Mouse (Mus musculus) heart, embryonic 10.5 days (tissue): ENCODE measurements around the gene Tmem136. TPM values are rescaled to one million over a fixed set of nuclear protein-coding genes. Genes with fewer than 3 reads are reported as not detected.

Experiments used
- DNase-seq: peaks from one replicate; pipeline ENCODE4 v3.0.0-alpha.2; 2017; ENCODE audit warnings: low spot score
- H3K27ac ChIP-seq: fragments of 300-500 bp; sonication (generic); 2 replicates; pipeline ENCODE4 v1.5.1; 2016; ENCODE audit warnings: mild to moderate bottlenecking
- H3K27me3 ChIP-seq: fragments of 300-500 bp; sonication (generic); 2 replicates; pipeline ENCODE4 v1.6.1; 2016; ENCODE audit warnings: mild to moderate bottlenecking; ENCODE audit not compliant: poor library complexity, insufficient read depth, severe bottlenecking
- H3K36me3 ChIP-seq: fragments of 300-500 bp; sonication (generic); 2 replicates; pipeline ENCODE4 v1.6.1; 2016; ENCODE audit warnings: mild to moderate bottlenecking, moderate library complexity
- H3K4me1 ChIP-seq: fragments of 300-500 bp; sonication (generic); 2 replicates; pipeline ENCODE4 v1.6.1; 2016; ENCODE audit warnings: mild to moderate bottlenecking
- H3K4me3 ChIP-seq: fragments of 300-500 bp; sonication (generic); 2 replicates; pipeline ENCODE4 v1.5.1; 2016; ENCODE audit warnings: mild to moderate bottlenecking, moderate library complexity
- H3K9me3 ChIP-seq: fragments of 300-500 bp; sonication (generic); 2 replicates; pipeline ENCODE4 v1.6.1; 2016; ENCODE audit warnings: mild to moderate bottlenecking, moderate library complexity
- WGBS: fragments of 180-500 bp; shearing (Covaris S2); methylation state at CpG from one replicate; pipeline ENCODE4 v1.1.7; 2016; 5-methylcytosine and 5-hydroxymethylcytosine counted together
- polyA plus RNA-seq: library from polyadenylated mRNA; unstranded; fragments of >200 nt; fragmentation: Nextera tagmentation; extraction: Ambion mirVana; gene quantifications from 2 replicates; pipeline ENCODE4 v1.2.1, GENCODE M21; 2016

Gene Tmem136
- polyA plus RNA-seq, 1 experiment from 2014 or later = 11.2 TPM

DNA sequence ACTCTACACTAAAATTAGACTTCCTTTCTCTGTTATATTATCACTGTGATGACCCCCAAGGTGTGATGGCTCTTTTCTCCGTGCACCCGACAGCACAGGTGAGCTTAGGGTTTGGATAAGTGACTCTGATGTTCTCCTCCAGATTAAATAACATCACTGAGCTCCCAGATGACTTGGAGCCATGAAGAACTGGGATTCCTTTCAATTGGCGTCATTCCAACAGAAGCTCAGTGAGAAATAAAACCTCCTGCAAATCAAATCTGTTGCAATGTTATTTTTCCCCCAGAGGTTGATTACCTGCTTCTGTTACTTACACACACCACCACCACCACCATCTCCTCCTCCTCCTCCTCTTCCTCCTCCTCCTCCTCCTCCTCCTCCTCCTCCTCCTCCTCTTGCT, 22.6 kb downstream of the Tmem136 start:
- Histone ChIP-seq H3K4me1 (peaks cover 27% of the 10 kb centered on the region), H3K36me3 (0 out of 2 replicates have a peak, but pooled peaks cover 2% of the 10 kb centered on the region)

GRCm38 (mm10) chr9:43085686-43086285, 30.6 kb downstream of the Tmem136 start:
- Histone ChIP-seq H3K4me1 (peaks cover 39% of the 10 kb centered on the region), H3K36me3 (no peaks in the 10 kb centered on the region), H3K9me3 (no peaks in the 10 kb centered on the region), H3K4me3 (no peak overlapping the region), H3K27ac (0 out of 2 replicates have a peak overlapping the region, but pooled peaks have one; percentile 16), H3K27me3 (no peaks in the 10 kb centered on the region)
- WGBS = 83% methylated on average over 1 of the region's 1 CpGs
- no peak for DNase-seq

More for the DNA sequence above, 22.6 kb downstream of the Tmem136 start:
- no peak overlapping the region for H3K27ac ChIP-seq
- H3K9me3 ChIP-seq = no peaks in the 10 kb centered on the region
- 75% methylated on average over 3 of the region's 3 CpGs for WGBS
- H3K27me3 ChIP-seq = no peaks in the 10 kb centered on the region
- DNase-seq = no peak
- H3K4me3 ChIP-seq = no peak overlapping the region

DNA sequence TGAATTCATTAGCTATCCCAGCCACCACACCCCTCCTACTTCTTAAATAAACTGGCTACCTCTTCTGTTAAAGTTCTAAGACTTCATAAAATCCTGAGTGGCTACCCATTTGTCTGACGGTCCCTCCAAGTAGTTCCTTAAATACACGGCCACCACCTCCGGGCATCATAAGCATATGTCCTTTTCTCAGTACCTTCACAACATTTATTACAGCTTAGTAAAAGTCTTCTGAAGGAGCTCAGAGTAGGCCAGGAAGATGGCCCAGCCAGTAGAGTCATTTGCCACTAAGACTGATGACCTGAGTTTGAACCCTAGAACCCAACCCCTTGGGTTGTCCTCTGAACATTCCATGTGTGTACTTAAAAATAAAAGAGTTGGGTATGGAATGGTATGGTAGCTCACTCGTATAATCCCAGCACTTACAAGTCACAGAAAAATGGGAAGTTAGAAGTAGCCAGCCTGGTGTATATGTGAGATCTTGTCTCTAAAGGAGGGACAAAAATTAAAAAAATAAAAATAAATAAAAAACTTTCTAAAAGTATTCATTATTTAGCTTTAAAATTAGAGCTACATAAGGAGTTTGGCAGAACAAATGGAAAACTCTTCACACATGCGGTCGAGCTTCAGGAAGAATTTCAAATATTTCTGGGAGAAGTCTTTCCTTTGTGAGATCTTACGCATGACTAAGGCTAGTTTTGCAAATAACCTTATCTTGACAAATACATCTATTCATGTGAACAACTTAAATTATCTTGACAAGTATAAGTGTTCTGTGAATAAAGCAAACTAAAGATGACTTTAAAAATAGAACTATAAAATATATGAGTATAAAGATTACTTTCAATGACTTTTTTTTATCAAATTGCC, 31.6 kb downstream of the Tmem136 start:
- H3K27ac ChIP-seq = no peak overlapping the region
- no peak overlapping the region for H3K4me3 ChIP-seq
- peaks cover 44% of the 10 kb centered on the region for H3K4me1 ChIP-seq
- no peaks in the 10 kb centered on the region for H3K9me3 ChIP-seq
- no peak for DNase-seq
- no peaks in the 10 kb centered on the region for H3K27me3 ChIP-seq
- H3K36me3 ChIP-seq = no peaks in the 10 kb centered on the region
- WGBS = 71% methylated on average over 7 of the region's 7 CpGs

DNA sequence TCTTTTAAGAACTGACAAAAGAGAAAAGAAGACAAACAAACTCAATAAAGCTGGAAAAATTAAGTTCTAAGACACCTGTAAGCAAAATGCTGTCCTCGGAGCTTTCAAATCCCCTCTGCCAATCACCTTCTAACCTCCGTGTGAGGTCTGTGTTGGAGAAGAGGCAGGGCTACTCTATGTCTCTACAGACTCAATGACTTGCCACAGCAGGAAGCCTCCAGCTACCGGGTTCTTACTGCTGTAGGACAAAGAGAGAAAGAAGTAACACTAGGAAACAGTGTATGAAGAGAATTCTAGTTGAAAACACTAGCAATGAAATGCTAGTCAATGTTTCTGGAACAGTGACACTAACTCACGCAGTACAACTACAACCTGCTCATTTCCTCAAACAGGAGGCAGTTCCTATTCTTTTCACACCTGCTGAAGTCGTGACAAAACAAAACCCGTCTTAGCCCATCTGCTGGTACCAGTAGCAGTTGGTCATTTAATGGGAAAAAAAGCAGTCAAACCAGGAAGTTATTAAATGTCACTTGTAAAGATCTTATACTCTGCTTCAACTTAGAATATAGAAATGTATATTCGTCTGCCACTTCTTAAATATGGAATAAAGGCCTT, 32.8 kb downstream of the Tmem136 start:
- H3K27ac ChIP-seq = no peak overlapping the region
- no peaks in the 10 kb centered on the region for H3K9me3 ChIP-seq
- H3K27me3 ChIP-seq = no peaks in the 10 kb centered on the region
- H3K4me1 ChIP-seq = peaks cover 44% of the 10 kb centered on the region
- DNase-seq = no peak
- H3K36me3 ChIP-seq = no peaks in the 10 kb centered on the region
- no peak overlapping the region for H3K4me3 ChIP-seq
- WGBS = 63% methylated on average over 7 of the region's 7 CpGs

DNA sequence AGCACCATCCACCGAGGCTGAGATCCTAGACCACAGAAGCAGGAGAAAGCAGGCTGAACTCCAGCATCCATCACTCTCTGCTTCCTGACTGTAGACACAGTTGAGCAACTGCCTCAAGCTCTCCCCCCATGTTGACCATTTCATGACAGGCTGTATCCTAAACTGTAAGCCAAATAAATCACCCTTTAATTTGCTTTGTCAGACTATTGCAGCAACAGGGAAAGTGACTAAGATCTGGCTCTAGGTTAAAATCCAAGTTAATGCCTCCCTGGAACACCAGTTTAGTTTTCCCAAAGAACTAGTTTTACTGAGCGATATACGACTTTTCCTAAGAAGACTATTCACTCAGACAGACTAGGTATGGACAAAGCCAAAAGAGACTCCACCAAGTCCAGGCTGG, 37.7 kb downstream of the Tmem136 start:
- H3K9me3 ChIP-seq = no peaks in the 10 kb centered on the region
- no peak for DNase-seq
- H3K27ac ChIP-seq = no peak overlapping the region
- WGBS = 91% methylated on average over 3 of the region's 3 CpGs
- H3K36me3 ChIP-seq = no peaks in the 10 kb centered on the region
- H3K4me1 ChIP-seq = peaks cover 20% of the 10 kb centered on the region
- no peaks in the 10 kb centered on the region for H3K27me3 ChIP-seq
- H3K4me3 ChIP-seq = no peak overlapping the region

DNA sequence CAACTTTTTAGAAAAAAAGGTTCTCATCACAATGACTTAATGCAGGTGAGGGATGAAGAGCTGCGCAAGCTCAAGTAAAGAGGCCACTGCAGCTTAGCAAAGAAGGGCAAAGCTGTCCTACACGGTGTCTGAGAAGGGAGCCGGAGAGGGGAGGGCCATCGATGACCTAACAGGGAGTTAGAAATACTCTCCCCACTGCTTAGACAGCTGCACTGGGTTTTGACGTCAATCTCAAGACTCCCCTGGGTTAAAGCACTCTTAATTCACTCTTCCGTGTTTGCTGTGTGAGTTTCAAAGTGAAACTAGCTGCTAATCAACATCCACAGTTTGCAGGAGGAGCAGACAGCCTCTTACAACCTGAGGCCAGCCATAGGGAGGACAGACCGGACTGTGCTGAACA, 40.2 kb downstream of the Tmem136 start:
- no peaks in the 10 kb centered on the region for H3K9me3 ChIP-seq
- no peak overlapping the region for H3K4me3 ChIP-seq
- peaks cover 17% of the 10 kb centered on the region for H3K4me1 ChIP-seq
- no peak for DNase-seq
- H3K36me3 ChIP-seq = no peaks in the 10 kb centered on the region
- WGBS = 76% methylated on average over 7 of the region's 7 CpGs
- H3K27me3 ChIP-seq = no peaks in the 10 kb centered on the region
- no peak overlapping the region for H3K27ac ChIP-seq

GRCm38 (mm10) chr9:43074611-43075010, 41.8 kb downstream of the Tmem136 start:
- WGBS = 92% methylated on average over 1 of the region's 1 CpGs
- no peaks in the 10 kb centered on the region for H3K9me3 ChIP-seq

GRCm38 (mm10) chr9:43071741-43072140, 44.6 kb downstream of the Tmem136 start:
- H3K4me1 ChIP-seq = peaks cover 23% of the 10 kb centered on the region; the same call in 1 of the 2 replicates
- no peaks in the 10 kb centered on the region for H3K9me3 ChIP-seq
- H3K36me3 ChIP-seq = no peaks in the 10 kb centered on the region
- H3K4me3 ChIP-seq = no peak overlapping the region
- no peak for DNase-seq
- H3K27me3 ChIP-seq = no peaks in the 10 kb centered on the region
- H3K27ac ChIP-seq = no peak overlapping the region
- 57% methylated on average over 2 of the region's 2 CpGs for WGBS

More at GRCm38 (mm10) chr9:43074611-43075010, 41.8 kb downstream of the Tmem136 start:
- DNase-seq = no peak
- H3K27me3 ChIP-seq = no peaks in the 10 kb centered on the region
- no peak overlapping the region for H3K27ac ChIP-seq
- H3K4me1 ChIP-seq = peaks cover 11% of the 10 kb centered on the region; the same call in 1 of the 2 replicates
- no peaks in the 10 kb centered on the region for H3K36me3 ChIP-seq
- H3K4me3 ChIP-seq = no peak overlapping the region

- no peak overlapping the region for H3K4me3 ChIP-seq
- H3K36me3 ChIP-seq = no peaks in the 10 kb centered on the region
- H3K9me3 ChIP-seq = no peaks in the 10 kb centered on the region
- DNase-seq = no peak
- WGBS = 33% methylated on average over 4 of the region's 4 CpGs
- no peaks in the 10 kb centered on the region for H3K27me3 ChIP-seq
- peaks cover 23% of the 10 kb centered on the region; the same call in 1 of the 2 replicates for H3K4me1 ChIP-seq
- no peak overlapping the region for H3K27ac ChIP-seq
These were observed 45.2 kb downstream of the Tmem136 start for GRCm38 (mm10) chr9:43071176-43071575.

GRCm38 (mm10) chr9:43070566-43070965, 45.8 kb downstream of the Tmem136 start:
- H3K27me3 ChIP-seq = no peaks in the 10 kb centered on the region
- H3K9me3 ChIP-seq = no peaks in the 10 kb centered on the region
- H3K36me3 ChIP-seq = no peaks in the 10 kb centered on the region
- H3K4me3 ChIP-seq = no peak overlapping the region
- H3K27ac ChIP-seq = no peak overlapping the region
- H3K4me1 ChIP-seq = peaks cover 23% of the 10 kb centered on the region; the same call in 1 of the 2 replicates
- 75% methylated on average over 4 of the region's 4 CpGs for WGBS
- DNase-seq = no peak

DNA sequence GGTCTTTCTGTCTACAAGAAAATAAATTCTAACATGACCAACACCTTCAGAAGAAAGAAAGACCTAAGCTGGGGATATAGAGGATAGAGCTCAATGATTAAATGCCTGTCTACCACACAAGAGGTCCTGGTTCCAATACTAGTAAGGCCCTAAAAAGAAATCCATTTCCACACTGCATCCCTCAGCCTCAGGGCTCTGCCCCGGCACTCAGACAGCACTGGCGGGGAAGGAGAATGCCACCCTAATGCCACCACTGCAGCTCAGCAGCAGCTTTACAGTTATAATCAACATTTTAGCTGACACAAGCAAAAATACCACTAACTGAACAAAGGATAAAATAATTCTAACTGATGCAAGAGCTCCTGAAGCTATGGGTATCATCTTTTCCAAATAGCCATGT, 46.2 kb downstream of the Tmem136 start:
- Histone ChIP-seq H3K4me1 (peaks cover 23% of the 10 kb centered on the region; the same call in 1 of the 2 replicates), H3K4me3 (no peak overlapping the region), H3K9me3 (no peaks in the 10 kb centered on the region), H3K36me3 (no peaks in the 10 kb centered on the region), H3K27me3 (no peaks in the 10 kb centered on the region), H3K27ac (no peak overlapping the region)
- WGBS = 84% methylated on average over 2 of the region's 2 CpGs
- no peak for DNase-seq

- no peaks in the 10 kb centered on the region for H3K9me3 ChIP-seq
- H3K4me3 ChIP-seq = no peak overlapping the region
- H3K27ac ChIP-seq = no peak overlapping the region
- H3K27me3 ChIP-seq = no peaks in the 10 kb centered on the region
- peaks cover 23% of the 10 kb centered on the region; the same call in 1 of the 2 replicates for H3K4me1 ChIP-seq
- no peak for DNase-seq
- no peaks in the 10 kb centered on the region for H3K36me3 ChIP-seq
- 76% methylated on average over 3 of the region's 3 CpGs for WGBS
These were observed 48.5 kb downstream of the Tmem136 start for GRCm38 (mm10) chr9:43067896-43068295.

- Histone ChIP-seq H3K27me3 (no peaks in the 10 kb centered on the region), H3K27ac (no peak overlapping the region), H3K36me3 (no peaks in the 10 kb centered on the region), H3K9me3 (no peaks in the 10 kb centered on the region), H3K4me3 (no peak overlapping the region), H3K4me1 (peaks cover 12% of the 10 kb centered on the region; the same call in 1 of the 2 replicates)
- WGBS = 81% methylated on average over 4 of the region's 4 CpGs
- no peak for DNase-seq
These were observed 51.1 kb downstream of the Tmem136 start for GRCm38 (mm10) chr9:43065231-43065630.
